Mouse (Mus musculus): ENCODE measurements around the gene Polr3gl. TPM values are rescaled to one million over a fixed set of nuclear protein-coding genes. Genes with fewer than 3 reads are reported as not detected.

The Polr3gl gene
- polyA plus RNA-seq, 1 experiment from 2014 or later = 20.5 TPM

GRCm38 (mm10) chr3:96569966-96570605, 23.9 kb downstream of the Polr3gl start:
- WGBS = 92% methylated on average over 11 of the region's 11 CpGs
- no peak overlapping the region for H3K4me2 ChIP-seq (ENCODE audit: low read depth, low read length)
- H3K9ac ChIP-seq (replicated peaks; ENCODE audit: low read depth, low read length) = no peak overlapping the region
- H3K27me3 ChIP-seq (ENCODE audit: control insufficient read depth, insufficient read depth, low read length) = no peaks in the 10 kb centered on the region
- no peak for ATAC-seq (ENCODE audit: low read depth)
- no peak overlapping the region for H3K27ac ChIP-seq (ENCODE audit: low read depth, low read length)
- no peak overlapping the region for H3K4me3 ChIP-seq (ENCODE audit: low read depth, low read length)
- no peaks in the 10 kb centered on the region for H3K9me3 ChIP-seq (ENCODE audit: control insufficient read depth, low read length)
- no peaks in the 10 kb centered on the region for H3K4me1 ChIP-seq (ENCODE audit: control insufficient read depth, insufficient read depth, low read length)
- no peaks in the 10 kb centered on the region for H3K36me3 ChIP-seq (ENCODE audit: control insufficient read depth, insufficient read depth, low read length)

- no peak for ATAC-seq (ENCODE audit: low read depth)
- 91% methylated on average over 13 of the region's 13 CpGs for WGBS
- no peak overlapping the region for H3K27ac ChIP-seq (ENCODE audit: low read depth, low read length)
- H3K9ac ChIP-seq (replicated peaks; ENCODE audit: low read depth, low read length) = no peak overlapping the region
- no peaks in the 10 kb centered on the region for H3K4me1 ChIP-seq (ENCODE audit: control insufficient read depth, insufficient read depth, low read length)
- H3K4me2 ChIP-seq (ENCODE audit: low read depth, low read length) = no peak overlapping the region
- H3K27me3 ChIP-seq (ENCODE audit: control insufficient read depth, insufficient read depth, low read length) = no peaks in the 10 kb centered on the region
- H3K9me3 ChIP-seq (ENCODE audit: control insufficient read depth, low read length) = no peaks in the 10 kb centered on the region
- no peak overlapping the region for H3K4me3 ChIP-seq (ENCODE audit: low read depth, low read length)
- no peaks in the 10 kb centered on the region for H3K36me3 ChIP-seq (ENCODE audit: control insufficient read depth, insufficient read depth, low read length)
Observed at GRCm38 (mm10) chr3:96569506-96569905, 24.5 kb downstream of the Polr3gl start.

DNA sequence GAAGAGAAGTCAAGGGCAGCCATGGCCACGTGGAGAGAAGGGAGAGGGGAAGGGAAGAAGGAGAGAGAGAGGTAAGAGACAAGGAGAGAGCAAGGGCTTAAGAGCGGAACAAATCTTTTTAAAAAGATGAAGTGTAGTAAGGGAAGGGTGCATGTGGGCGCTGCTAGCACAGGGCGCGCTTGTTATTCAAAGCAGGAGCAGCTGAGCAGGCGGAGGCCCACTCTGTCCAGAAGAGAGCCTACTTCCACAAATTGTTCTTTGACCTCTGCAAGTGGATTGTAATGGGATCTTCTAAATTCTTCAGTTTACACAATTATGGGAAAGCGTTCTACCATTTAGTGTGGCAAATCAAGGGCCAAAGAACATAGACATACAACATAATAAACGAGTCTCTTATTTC, 25.4 kb downstream of the Polr3gl start:
- Histone ChIP-seq H3K27ac (ENCODE audit: low read depth, low read length) (no peak overlapping the region), H3K4me1 (ENCODE audit: control insufficient read depth, insufficient read depth, low read length) (no peaks in the 10 kb centered on the region), H3K9me3 (ENCODE audit: control insufficient read depth, low read length) (no peaks in the 10 kb centered on the region), H3K4me2 (ENCODE audit: low read depth, low read length) (no peak overlapping the region), H3K27me3 (ENCODE audit: control insufficient read depth, insufficient read depth, low read length) (no peaks in the 10 kb centered on the region), H3K9ac (replicated peaks; ENCODE audit: low read depth, low read length) (no peak overlapping the region), H3K4me3 (ENCODE audit: low read depth, low read length) (no peak overlapping the region), H3K36me3 (ENCODE audit: control insufficient read depth, insufficient read depth, low read length) (no peaks in the 10 kb centered on the region)
- no peak for ATAC-seq (ENCODE audit: low read depth)
- WGBS = 69% methylated on average over 8 of the region's 8 CpGs

GRCm38 (mm10) chr3:96566661-96567450, 27.1 kb downstream of the Polr3gl start:
- Histone ChIP-seq H3K9ac (replicated peaks; ENCODE audit: low read depth, low read length) (no peak overlapping the region), H3K4me3 (ENCODE audit: low read depth, low read length) (no peak overlapping the region), H3K36me3 (ENCODE audit: control insufficient read depth, insufficient read depth, low read length) (no peaks in the 10 kb centered on the region), H3K4me2 (ENCODE audit: low read depth, low read length) (no peak overlapping the region), H3K27me3 (ENCODE audit: control insufficient read depth, insufficient read depth, low read length) (no peaks in the 10 kb centered on the region), H3K27ac (ENCODE audit: low read depth, low read length) (no peak overlapping the region), H3K9me3 (ENCODE audit: control insufficient read depth, low read length) (no peaks in the 10 kb centered on the region), H3K4me1 (ENCODE audit: control insufficient read depth, insufficient read depth, low read length) (no peaks in the 10 kb centered on the region)
- ATAC-seq (ENCODE audit: low read depth) = no peak
- 87% methylated on average over 8 of the region's 8 CpGs for WGBS

GRCm38 (mm10) chr3:96565105-96565504, 28.9 kb downstream of the Polr3gl start:
- Histone ChIP-seq H3K9ac (replicated peaks; ENCODE audit: low read depth, low read length) (no peak overlapping the region), H3K27ac (ENCODE audit: low read depth, low read length) (no peak overlapping the region), H3K36me3 (ENCODE audit: control insufficient read depth, insufficient read depth, low read length) (no peaks in the 10 kb centered on the region; the same call in 1 of the 2 replicates), H3K27me3 (ENCODE audit: control insufficient read depth, insufficient read depth, low read length) (no peaks in the 10 kb centered on the region), H3K4me1 (ENCODE audit: control insufficient read depth, insufficient read depth, low read length) (peaks cover 12% of the 10 kb centered on the region; the same call in 1 of the 2 replicates), H3K9me3 (ENCODE audit: control insufficient read depth, low read length) (no peaks in the 10 kb centered on the region), H3K4me3 (ENCODE audit: low read depth, low read length) (no peak overlapping the region), H3K4me2 (ENCODE audit: low read depth, low read length) (no peak overlapping the region)
- 98% methylated on average over 2 of the region's 3 CpGs for WGBS
- ATAC-seq (ENCODE audit: low read depth) = no peak

- peaks cover 17% of the 10 kb centered on the region for H3K4me1 ChIP-seq (ENCODE audit: control insufficient read depth, insufficient read depth, low read length)
- H3K27me3 ChIP-seq (ENCODE audit: control insufficient read depth, insufficient read depth, low read length) = no peaks in the 10 kb centered on the region
- no peak overlapping the region for H3K4me2 ChIP-seq (ENCODE audit: low read depth, low read length)
- WGBS = 69% methylated on average over 7 of the region's 7 CpGs
- H3K9me3 ChIP-seq (ENCODE audit: control insufficient read depth, low read length) = no peaks in the 10 kb centered on the region
- H3K9ac ChIP-seq (replicated peaks; ENCODE audit: low read depth, low read length) = no peak overlapping the region
- ATAC-seq (ENCODE audit: low read depth) = no peak
- H3K4me3 ChIP-seq (ENCODE audit: low read depth, low read length) = no peak overlapping the region
- H3K36me3 ChIP-seq (ENCODE audit: control insufficient read depth, insufficient read depth, low read length) = no peaks in the 10 kb centered on the region; the same call in 1 of the 2 replicates
- H3K27ac ChIP-seq (ENCODE audit: low read depth, low read length) = no peak overlapping the region; the same call in 1 of the 2 replicates
Observed at GRCm38 (mm10) chr3:96564633-96565032, 29.3 kb downstream of the Polr3gl start.

GRCm38 (mm10) chr3:96563911-96564632, 29.9 kb downstream of the Polr3gl start:
- Histone ChIP-seq H3K27me3 (ENCODE audit: control insufficient read depth, insufficient read depth, low read length) (no peaks in the 10 kb centered on the region), H3K9ac (replicated peaks; ENCODE audit: low read depth, low read length) (no peak overlapping the region), H3K9me3 (ENCODE audit: control insufficient read depth, low read length) (no peaks in the 10 kb centered on the region), H3K4me2 (ENCODE audit: low read depth, low read length) (no peak overlapping the region), H3K36me3 (ENCODE audit: control insufficient read depth, insufficient read depth, low read length) (no peaks in the 10 kb centered on the region; the same call in 1 of the 2 replicates), H3K27ac (ENCODE audit: low read depth, low read length) (no peak overlapping the region; the same call in 1 of the 2 replicates), H3K4me1 (ENCODE audit: control insufficient read depth, insufficient read depth, low read length) (peaks cover 22% of the 10 kb centered on the region), H3K4me3 (ENCODE audit: low read depth, low read length) (no peak overlapping the region)
- no peak for ATAC-seq (ENCODE audit: low read depth)
- 71% methylated on average over 10 of the region's 10 CpGs for WGBS

DNA sequence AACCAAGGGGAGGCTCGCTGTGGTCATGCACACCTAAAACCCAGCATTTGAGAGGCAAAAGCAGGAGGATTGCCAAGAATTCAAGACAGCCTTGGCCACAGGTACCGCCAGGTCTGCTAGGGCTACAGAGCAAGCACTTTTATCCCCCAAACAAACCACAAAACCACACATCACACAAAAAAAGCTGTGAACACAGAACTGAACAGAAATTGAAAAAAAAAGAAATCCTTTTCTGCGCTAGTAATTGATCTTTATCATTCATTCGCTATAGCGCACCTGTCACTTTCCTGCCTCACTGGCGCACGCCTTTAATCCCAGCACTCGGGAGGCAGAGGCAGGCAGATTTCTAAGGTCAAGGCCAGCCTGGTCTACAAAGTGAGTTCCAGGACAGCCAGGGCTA, 30.7 kb downstream of the Polr3gl start:
- no peak for ATAC-seq (ENCODE audit: low read depth)
- 97% methylated on average over 8 of the region's 8 CpGs for WGBS
- no peak overlapping the region for H3K27ac ChIP-seq (ENCODE audit: low read depth, low read length)
- H3K9me3 ChIP-seq (ENCODE audit: control insufficient read depth, low read length) = no peaks in the 10 kb centered on the region
- no peak overlapping the region for H3K9ac ChIP-seq (replicated peaks; ENCODE audit: low read depth, low read length)
- peaks cover 25% of the 10 kb centered on the region for H3K4me1 ChIP-seq (ENCODE audit: control insufficient read depth, insufficient read depth, low read length)
- H3K27me3 ChIP-seq (ENCODE audit: control insufficient read depth, insufficient read depth, low read length) = no peaks in the 10 kb centered on the region
- no peak overlapping the region for H3K4me3 ChIP-seq (ENCODE audit: low read depth, low read length)
- no peaks in the 10 kb centered on the region; the same call in 1 of the 2 replicates for H3K36me3 ChIP-seq (ENCODE audit: control insufficient read depth, insufficient read depth, low read length)
- no peak overlapping the region for H3K4me2 ChIP-seq (ENCODE audit: low read depth, low read length)

Measured in neural tube, embryonic 14.5 days (tissue).